Mouse (Mus musculus) embryonic facial prominence, embryonic 13.5 days (tissue): ENCODE measurements around the gene Tmem109. TPM values are rescaled to one million over a fixed set of nuclear protein-coding genes. Genes with fewer than 3 reads are reported as not detected.

Experiments
- ATAC-seq: fragments of 200-750 bp; cut with Nextera tagmentation; 2 replicates; pipeline ENCODE4 v1.8.0; 2017; ENCODE audit warnings: low read depth; ENCODE audit not compliant: insufficient number of reproducible peaks, insufficient read depth, low FRiP score, low TSS enrichment
- H3K27ac ChIP-seq: fragments of 300-500 bp; sonication (generic); 2 replicates; pipeline ENCODE4 v1.5.1; 2015; ENCODE audit warnings: moderate library complexity, mild to moderate bottlenecking, inconsistent platforms
- H3K27me3 ChIP-seq: fragments of 300-500 bp; sonication (generic); 2 replicates; pipeline ENCODE4 v1.6.1; 2015; ENCODE audit warnings: mild to moderate bottlenecking, inconsistent platforms
- H3K36me3 ChIP-seq: fragments of 300-500 bp; sonication (generic); 2 replicates; pipeline ENCODE4 v1.6.1; 2015; ENCODE audit warnings: mild to moderate bottlenecking, inconsistent platforms
- H3K4me1 ChIP-seq: fragments of 300-500 bp; sonication (generic); 2 replicates; pipeline ENCODE4 v1.6.1; 2015; ENCODE audit warnings: inconsistent platforms
- H3K4me2 ChIP-seq: fragments of 300-500 bp; sonication (generic); 2 replicates; pipeline ENCODE4 v1.6.1; 2015; ENCODE audit warnings: moderate library complexity, mild to moderate bottlenecking, inconsistent platforms
- H3K4me3 ChIP-seq: fragments of 300-500 bp; sonication (generic); 2 replicates; pipeline ENCODE4 v1.5.1; 2015; ENCODE audit warnings: mild to moderate bottlenecking, inconsistent platforms
- H3K9ac ChIP-seq: fragments of 300-500 bp; sonication (generic); 2 replicates; pipeline ENCODE4 v1.6.1; 2015; ENCODE audit warnings: mild to moderate bottlenecking, inconsistent platforms
- H3K9me3 ChIP-seq: fragments of 300-500 bp; sonication (generic); 2 replicates; pipeline ENCODE4 v1.6.1; 2016; ENCODE audit warnings: inconsistent platforms
- WGBS: fragments of 180-500 bp; shearing (Covaris S2); methylation state at CpG from one replicate; pipeline ENCODE4 v1.1.7; 2015; ENCODE audit warnings: mixed read lengths; 5-methylcytosine and 5-hydroxymethylcytosine counted together
- polyA plus RNA-seq: library from polyadenylated mRNA; unstranded; fragments of >200 nt; fragmentation: Nextera tagmentation; extraction: Ambion mirVana; gene quantifications from 2 replicates; pipeline ENCODE4 v1.2.1, GENCODE M21; 2015

The Tmem109 gene
- polyA plus RNA-seq, 1 experiment from 2014 or later = 87.1 TPM

GRCm38 (mm10) chr19:10892201-10892600 lies 10.4 kb upstream of the Tmem109 start:
- no peak overlapping the region for H3K27ac ChIP-seq
- no peaks in the 10 kb centered on the region for H3K27me3 ChIP-seq
- H3K9ac ChIP-seq = no peak overlapping the region
- H3K4me3 ChIP-seq = no peak overlapping the region
- no peaks in the 10 kb centered on the region for H3K36me3 ChIP-seq
- H3K4me1 ChIP-seq = peaks cover 14% of the 10 kb centered on the region
- no peak overlapping the region for H3K4me2 ChIP-seq
- 94% methylated on average over 3 of the region's 3 CpGs for WGBS
- no peaks in the 10 kb centered on the region for H3K9me3 ChIP-seq
- ATAC-seq = no peak

GRCm38 (mm10) chr19:10880975-10881425 lies 801 bp downstream of the Tmem109 start:
- peak overlapping the region; percentile 93 for H3K4me2 ChIP-seq
- peak; percentile 69 for ATAC-seq
- H3K9ac ChIP-seq = peak overlapping the region; percentile 80
- H3K27ac ChIP-seq = peak overlapping the region; percentile 96
- H3K36me3 ChIP-seq = 0 out of 2 replicates have a peak, but pooled peaks cover 6% of the 10 kb centered on the region
- H3K27me3 ChIP-seq = no peaks in the 10 kb centered on the region
- peak overlapping the region; percentile 68 for H3K4me3 ChIP-seq
- H3K4me1 ChIP-seq = peaks cover 20% of the 10 kb centered on the region
- under 1% methylated on average over 14 of the region's 14 CpGs for WGBS
- H3K9me3 ChIP-seq = peaks cover 10% of the 10 kb centered on the region

GRCm38 (mm10) chr19:10880085-10880974 lies 1.5 kb downstream of the Tmem109 start:
- ATAC-seq = no peak
- 0 out of 2 replicates have a peak overlapping the region, but pooled peaks have one; percentile 39 for H3K27ac ChIP-seq

GRCm38 (mm10) chr19:10878201-10878837 lies 3.5 kb downstream of the Tmem109 start:
- Histone ChIP-seq H3K27ac (no peak overlapping the region), H3K4me2 (no peak overlapping the region), H3K27me3 (no peaks in the 10 kb centered on the region), H3K4me3 (no peak overlapping the region), H3K4me1 (peaks cover 20% of the 10 kb centered on the region), H3K9me3 (no peaks in the 10 kb centered on the region), H3K9ac (no peak overlapping the region), H3K36me3 (peaks cover 18% of the 10 kb centered on the region)
- no peak for ATAC-seq
- WGBS = 90% methylated on average over 7 of the region's 7 CpGs

More at GRCm38 (mm10) chr19:10880085-10880974, 1.5 kb downstream of the Tmem109 start:
- Histone ChIP-seq H3K9me3 (peaks cover 8% of the 10 kb centered on the region), H3K36me3 (0 out of 2 replicates have a peak, but pooled peaks cover 6% of the 10 kb centered on the region), H3K4me1 (peaks cover 20% of the 10 kb centered on the region), H3K4me3 (peak overlapping the region; percentile 68), H3K27me3 (no peaks in the 10 kb centered on the region), H3K4me2 (peak overlapping the region; percentile 93), H3K9ac (peak overlapping the region; percentile 80)
- WGBS = 54% methylated on average over 6 of the region's 7 CpGs

- Histone ChIP-seq H3K27ac (peak overlapping the region; percentile 90; the same call in 1 of the 2 replicates), H3K9me3 (no peaks in the 10 kb centered on the region), H3K4me3 (no peak overlapping the region), H3K4me1 (peaks cover 33% of the 10 kb centered on the region), H3K27me3 (no peaks in the 10 kb centered on the region), H3K36me3 (peaks cover 44% of the 10 kb centered on the region), H3K9ac (no peak overlapping the region), H3K4me2 (no peak overlapping the region)
- 82% methylated on average over 14 of the region's 14 CpGs for WGBS
- ATAC-seq = no peak
Observed at GRCm38 (mm10) chr19:10871328-10871961, 10.4 kb downstream of the Tmem109 start.

- Histone ChIP-seq H3K36me3 (peaks cover 51% of the 10 kb centered on the region), H3K9ac (0 out of 2 replicates have a peak overlapping the region, but pooled peaks have one; percentile 49), H3K27me3 (no peaks in the 10 kb centered on the region), H3K9me3 (no peaks in the 10 kb centered on the region), H3K4me1 (peaks cover 33% of the 10 kb centered on the region), H3K4me3 (no peak overlapping the region), H3K27ac (peak overlapping the region; percentile 90), H3K4me2 (no peak overlapping the region)
- WGBS = 89% methylated on average over 3 of the region's 3 CpGs
- no peak for ATAC-seq
Observed at GRCm38 (mm10) chr19:10870676-10871075, 11.1 kb downstream of the Tmem109 start.

GRCm38 (mm10) chr19:10869886-10870527 lies 11.8 kb downstream of the Tmem109 start, which contains the start of gene Tmem132a:
Gene Tmem132a, minus strand, starts transcription at chr19:10869940.
- 3% methylated on average over 8 of the region's 8 CpGs for WGBS

GRCm38 (mm10) chr19:10869241-10869885 lies 12.4 kb downstream of the Tmem109 start:
- WGBS = under 1% methylated on average over 40 of the region's 43 CpGs
- Histone ChIP-seq H3K27me3 (no peaks in the 10 kb centered on the region), H3K9ac (peak overlapping the region; percentile 94), H3K36me3 (peaks cover 63% of the 10 kb centered on the region), H3K4me1 (peaks cover 33% of the 10 kb centered on the region), H3K4me2 (peak overlapping the region; percentile 86), H3K4me3 (peak overlapping the region; percentile 79), H3K27ac (peak overlapping the region; percentile 90), H3K9me3 (no peaks in the 10 kb centered on the region)
- ATAC-seq = peak; percentile 84

More at GRCm38 (mm10) chr19:10869886-10870527, 11.8 kb downstream of the Tmem109 start, which contains the start of gene Tmem132a:
- ATAC-seq = no peak
- Histone ChIP-seq H3K36me3 (peaks cover 57% of the 10 kb centered on the region), H3K27me3 (no peaks in the 10 kb centered on the region), H3K4me3 (peak within 1 kb of the TSS; percentile 79), H3K4me1 (peaks cover 33% of the 10 kb centered on the region), H3K27ac (peak within 1 kb of the TSS; percentile 90), H3K9ac (peak within 1 kb of the TSS; percentile 94), H3K4me2 (peak within 1 kb of the TSS; percentile 86), H3K9me3 (no peaks in the 10 kb centered on the region)

- peaks cover 63% of the 10 kb centered on the region for H3K36me3 ChIP-seq
- no peaks in the 10 kb centered on the region for H3K9me3 ChIP-seq
- peak overlapping the region; percentile 79 for H3K4me3 ChIP-seq
- WGBS = 1% methylated on average over 17 of the region's 17 CpGs
- peak overlapping the region; percentile 90 for H3K27ac ChIP-seq
- peaks cover 33% of the 10 kb centered on the region for H3K4me1 ChIP-seq
- H3K27me3 ChIP-seq = no peaks in the 10 kb centered on the region
- peak overlapping the region; percentile 86 for H3K4me2 ChIP-seq
- no peak for ATAC-seq
- H3K9ac ChIP-seq = peak overlapping the region; percentile 94
Observed at GRCm38 (mm10) chr19:10868623-10869141, 13.1 kb downstream of the Tmem109 start.

- peak overlapping the region; percentile 86 for H3K4me2 ChIP-seq
- H3K36me3 ChIP-seq = peaks cover 63% of the 10 kb centered on the region
- peaks cover 33% of the 10 kb centered on the region for H3K4me1 ChIP-seq
- 20% methylated on average over 5 of the region's 5 CpGs for WGBS
- peak overlapping the region; percentile 90; the same call in 1 of the 2 replicates for H3K27ac ChIP-seq
- H3K4me3 ChIP-seq = peak overlapping the region; percentile 79
- no peaks in the 10 kb centered on the region for H3K9me3 ChIP-seq
- H3K27me3 ChIP-seq = no peaks in the 10 kb centered on the region
- no peak for ATAC-seq
- H3K9ac ChIP-seq = peak overlapping the region; percentile 94
Observed at GRCm38 (mm10) chr19:10867946-10868622, 13.7 kb downstream of the Tmem109 start.
